Mouse (Mus musculus) kidney, embryonic 15.5 days (tissue): ENCODE measurements at regions not wholly inside any gene's neighbourhood (a gene's known extent, or its start where the extent isn't known, plus 50 kb on each side); places are given as distances from the start of the nearest gene placed in this dataset.

Experiments used
- ATAC-seq: fragments of 200-750 bp; cut with Nextera tagmentation; replicated peaks from 2 replicates; pipeline ENCODE4 v1.8.0; 2017; ENCODE audit warnings: moderate TSS enrichment; ENCODE audit not compliant: low FRiP score
- H3K27ac ChIP-seq: fragments of 300-500 bp; sonication (generic); 2 replicates; pipeline ENCODE4 v1.5.1; 2015; ENCODE audit warnings: mild to moderate bottlenecking, inconsistent platforms
- H3K27me3 ChIP-seq: fragments of 300-500 bp; sonication (generic); 2 replicates; pipeline ENCODE4 v1.6.1; 2015; ENCODE audit warnings: inconsistent platforms
- H3K36me3 ChIP-seq: fragments of 300-500 bp; sonication (generic); 2 replicates; pipeline ENCODE4 v1.6.1; 2015; ENCODE audit warnings: inconsistent platforms
- H3K4me1 ChIP-seq: fragments of 300-500 bp; sonication (generic); 2 replicates; pipeline ENCODE4 v1.6.1; 2015; ENCODE audit warnings: inconsistent platforms
- H3K4me2 ChIP-seq: fragments of 300-500 bp; sonication (generic); 2 replicates; pipeline ENCODE4 v1.6.1; 2015; ENCODE audit warnings: moderate library complexity, mild to moderate bottlenecking, inconsistent platforms
- H3K4me3 ChIP-seq: fragments of 300-500 bp; sonication (generic); replicated peaks from 2 replicates; pipeline ENCODE4 v1.5.1; 2015; ENCODE audit warnings: mild to moderate bottlenecking, inconsistent platforms
- H3K9ac ChIP-seq: fragments of 300-500 bp; sonication (generic); 2 replicates; pipeline ENCODE4 v1.6.1; 2015; ENCODE audit warnings: mild to moderate bottlenecking, inconsistent platforms
- H3K9me3 ChIP-seq: fragments of 300-500 bp; sonication (generic); replicated peaks from 2 replicates; pipeline ENCODE4 v1.6.1; 2016; ENCODE audit warnings: inconsistent platforms
- WGBS: fragments of 180-500 bp; shearing (Covaris S2); methylation state at CpG from one replicate; pipeline ENCODE4 v1.1.7; 2015; ENCODE audit warnings: mixed read lengths; 5-methylcytosine and 5-hydroxymethylcytosine counted together

DNA sequence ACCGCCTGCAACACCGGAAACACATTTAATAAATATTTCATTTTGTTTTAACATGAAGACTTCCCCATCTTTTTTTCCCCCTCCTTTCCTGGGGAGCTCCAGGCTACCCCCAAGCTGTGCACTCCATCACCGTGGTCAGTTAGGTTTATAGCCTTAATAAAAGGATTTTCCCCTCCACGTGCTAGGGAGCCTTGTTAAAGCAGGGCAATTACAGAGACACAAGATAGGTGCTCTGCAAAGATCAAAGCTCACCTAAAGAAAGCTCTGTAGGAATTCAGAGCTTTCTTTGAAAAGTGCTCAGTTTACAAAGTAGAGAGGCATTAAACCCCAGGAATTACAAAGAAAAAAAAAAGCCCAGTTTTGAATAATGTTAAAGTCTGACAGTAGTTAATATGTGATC lies 61.6 kb upstream of the Etaa1 start:
- no peak overlapping the region for H3K9ac ChIP-seq
- ATAC-seq, result peak; percentile 53; the same call in 1 of the 2 replicates
- H3K4me1 ChIP-seq, result peaks cover 19% of the 10 kb centered on the region
- H3K9me3 ChIP-seq, result no peaks in the 10 kb centered on the region
- peak overlapping the region; percentile 45 for H3K27ac ChIP-seq
- WGBS, result 7% methylated on average over 4 of the region's 4 CpGs
- H3K36me3 ChIP-seq, result no peaks in the 10 kb centered on the region
- H3K4me2 ChIP-seq, result 0 out of 2 replicates have a peak overlapping the region, but pooled peaks have one; percentile 24
- no peak overlapping the region for H3K4me3 ChIP-seq
- no peaks in the 10 kb centered on the region for H3K27me3 ChIP-seq

DNA sequence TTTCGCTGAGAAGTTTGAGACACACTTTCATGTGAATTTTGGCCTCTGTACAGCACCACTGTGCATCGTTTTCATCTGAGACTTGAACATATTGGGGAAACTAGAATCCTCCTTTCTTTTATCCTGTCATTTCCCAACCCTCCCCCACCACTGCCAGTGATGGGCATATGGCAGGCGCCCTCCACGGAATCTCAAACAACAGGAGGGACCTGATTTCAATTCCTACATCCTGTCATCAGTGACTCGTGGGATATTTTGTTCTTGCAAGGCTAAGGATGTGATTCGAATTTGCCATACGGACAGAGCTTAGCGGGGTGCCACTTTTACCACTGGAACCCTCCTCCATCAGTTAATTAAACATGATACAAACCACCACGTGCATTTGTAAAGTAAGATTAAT lies 60.9 kb upstream of the Etaa1 start:
- peak overlapping the region; percentile 45 for H3K27ac ChIP-seq
- H3K36me3 ChIP-seq, result no peaks in the 10 kb centered on the region
- H3K27me3 ChIP-seq, result no peaks in the 10 kb centered on the region
- H3K9me3 ChIP-seq, result no peaks in the 10 kb centered on the region
- no peak overlapping the region for H3K4me3 ChIP-seq
- WGBS, result 16% methylated on average over 9 of the region's 9 CpGs
- 0 out of 2 replicates have a peak, but pooled peaks have one; percentile 7 for ATAC-seq
- H3K4me1 ChIP-seq, result peaks cover 19% of the 10 kb centered on the region
- H3K4me2 ChIP-seq, result peak overlapping the region; percentile 24; the same call in 1 of the 2 replicates
- H3K9ac ChIP-seq, result no peak overlapping the region

DNA sequence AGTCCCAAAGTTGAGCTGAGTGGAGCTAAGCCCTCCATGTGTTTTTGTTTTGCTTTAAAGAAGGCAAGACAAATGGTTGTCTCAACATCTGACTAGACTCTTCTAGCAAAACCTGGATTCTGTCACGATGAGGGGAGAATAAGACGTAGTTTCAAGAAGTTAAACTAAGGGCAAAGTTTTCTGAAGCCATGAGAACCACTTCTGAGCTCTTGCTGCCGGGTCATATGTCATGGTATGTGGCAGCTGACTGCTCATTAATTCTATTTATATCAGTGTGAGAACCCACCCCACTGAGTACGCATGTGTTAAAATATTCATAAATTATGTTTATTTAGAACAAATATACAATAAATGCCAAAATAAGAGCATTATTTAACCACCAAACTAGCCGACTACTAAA lies 58.4 kb upstream of the Etaa1 start:
- H3K4me1 ChIP-seq, result peaks cover 19% of the 10 kb centered on the region
- H3K27ac ChIP-seq, result peak overlapping the region; percentile 66
- no peaks in the 10 kb centered on the region for H3K27me3 ChIP-seq
- no peak overlapping the region for H3K9ac ChIP-seq
- no peaks in the 10 kb centered on the region for H3K9me3 ChIP-seq
- ATAC-seq, result no peak
- H3K4me3 ChIP-seq, result no peak overlapping the region
- WGBS, result 27% methylated on average over 5 of the region's 5 CpGs
- H3K4me2 ChIP-seq, result no peak overlapping the region
- no peaks in the 10 kb centered on the region for H3K36me3 ChIP-seq

DNA sequence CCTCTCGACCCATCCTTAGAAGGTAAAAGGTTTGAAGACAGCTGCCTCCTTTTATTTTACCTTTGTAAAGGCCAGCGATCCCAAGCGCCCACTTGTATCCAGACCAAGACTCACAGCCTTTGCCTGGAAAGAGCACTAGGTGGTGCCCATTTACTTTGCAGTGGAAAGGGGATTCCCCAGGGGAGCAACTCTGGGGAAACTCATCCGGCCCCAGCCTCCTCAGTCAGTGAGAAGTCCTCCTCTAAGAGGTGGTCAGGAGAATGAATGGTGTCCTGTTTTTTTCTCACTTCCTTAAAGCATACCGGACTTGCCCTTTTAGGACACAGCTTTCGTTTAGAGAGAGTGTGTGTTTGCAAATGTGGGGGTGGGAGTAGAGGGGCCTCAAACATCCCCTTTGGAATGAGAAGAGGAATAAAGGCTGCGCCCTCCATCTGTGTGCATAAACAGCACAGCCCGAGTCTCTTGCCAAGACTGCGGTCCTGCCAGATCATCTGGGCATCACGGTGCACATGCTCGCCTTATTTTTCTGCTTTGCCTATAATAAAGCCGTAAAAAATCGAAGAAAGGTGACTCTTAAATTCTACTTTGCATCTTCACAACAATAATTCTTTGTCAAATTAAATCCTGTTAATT lies 57.5 kb upstream of the Etaa1 start:
- H3K4me1 ChIP-seq, result peaks cover 19% of the 10 kb centered on the region
- no peak overlapping the region for H3K9ac ChIP-seq
- H3K27me3 ChIP-seq, result no peaks in the 10 kb centered on the region
- peak overlapping the region; percentile 20 for H3K4me3 ChIP-seq
- no peaks in the 10 kb centered on the region for H3K9me3 ChIP-seq
- WGBS, result 6% methylated on average over 13 of the region's 13 CpGs
- peak; percentile 95 for ATAC-seq
- peak overlapping the region; percentile 52 for H3K4me2 ChIP-seq
- H3K27ac ChIP-seq, result peak overlapping the region; percentile 66
- H3K36me3 ChIP-seq, result no peaks in the 10 kb centered on the region

DNA sequence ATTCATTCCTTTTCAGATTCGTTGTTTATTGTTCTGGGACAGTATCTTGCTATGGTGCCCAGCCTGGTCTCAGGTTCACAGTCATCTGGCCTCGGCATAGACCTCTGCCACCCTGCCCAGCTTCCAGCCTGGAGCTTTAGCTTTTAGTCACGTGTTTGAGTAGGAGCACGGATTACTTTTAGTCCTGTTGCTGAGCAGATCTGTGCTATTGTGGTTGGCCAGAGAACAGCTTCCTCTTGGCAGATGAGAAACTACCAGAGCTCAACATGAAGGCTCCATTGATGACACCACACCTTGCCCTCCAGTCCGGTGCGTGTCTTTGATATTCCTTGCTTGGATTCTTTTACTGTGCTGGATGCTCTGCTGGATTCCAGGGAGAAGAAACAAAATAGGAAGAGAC lies 54.5 kb upstream of the Etaa1 start:
- Histone ChIP-seq H3K36me3 (no peaks in the 10 kb centered on the region), H3K9me3 (no peaks in the 10 kb centered on the region), H3K4me1 (peaks cover 10% of the 10 kb centered on the region), H3K9ac (no peak overlapping the region), H3K27ac (no peak overlapping the region), H3K4me2 (no peak overlapping the region), H3K4me3 (no peak overlapping the region), H3K27me3 (no peaks in the 10 kb centered on the region)
- ATAC-seq, result no peak
- 90% methylated on average over 6 of the region's 6 CpGs for WGBS
